ENCODE assay signal across 10 mouse cellular contexts in genomic region chr11:65268310-65268709, GRCm38 (mm10). TPM values are rescaled to one million over a fixed set of nuclear protein-coding genes. Genes with fewer than 3 reads are reported as not detected.
A peak's percentile ranks its signal among the peaks of the same experiment; 100 is the strongest.
DNase-seq lines count a peak whose midpoint lies in the region; ATAC-seq and TF ChIP-seq lines count a peak whose summit lies in the region.
"Had no signal": no experiment of that assay in that cellular context is flagged by ENCODE, and none has a peak within 500 bp of the region (broad histone marks: within the 10 kb centered on the region; RNA-seq: fewer than 3 reads in every experiment).

No protein-coding gene starts in this region.

- H3K9me3 ChIP-seq in midbrain, postnatal 0 days (ENCODE audit: low read length), result no peaks in the 10 kb centered on the region
- H3K9me3 ChIP-seq in midbrain, embryonic 15.5 days, result no peaks in the 10 kb centered on the region
- no peaks in the 10 kb centered on the region for H3K9me3 ChIP-seq in intestine, postnatal 0 days (ENCODE audit: control insufficient read depth)
- no peaks in the 10 kb centered on the region for H3K9me3 ChIP-seq in forebrain, embryonic 12.5 days
- H3K9me3 ChIP-seq: embryonic facial prominence, embryonic 13.5 days; limb, embryonic 12.5 days had no signal

- no peak overlapping the region for H3K4me2 ChIP-seq in midbrain, postnatal 0 days (ENCODE audit: low read depth, low read length, poor library complexity, severe bottlenecking)
- H3K4me2 ChIP-seq in midbrain, embryonic 15.5 days, result no peak overlapping the region
- H3K4me2 ChIP-seq in intestine, postnatal 0 days (replicated peaks; ENCODE audit: low read depth), result peak overlapping the region; percentile 37
- H3K4me2 ChIP-seq in forebrain, embryonic 12.5 days, result no peak overlapping the region
- H3K4me2 ChIP-seq: embryonic facial prominence, embryonic 13.5 days; limb, embryonic 12.5 days had no signal

- H3K4me1 ChIP-seq in midbrain, postnatal 0 days (ENCODE audit: insufficient read depth, low read length), result 0 out of 2 replicates have a peak, but pooled peaks cover 6% of the 10 kb centered on the region
- H3K4me1 ChIP-seq in midbrain, embryonic 15.5 days, result peaks cover 16% of the 10 kb centered on the region
- H3K4me1 ChIP-seq in intestine, postnatal 0 days (replicated peaks; ENCODE audit: control insufficient read depth, insufficient read depth, low read length), result no peaks in the 10 kb centered on the region
- H3K4me1 ChIP-seq in forebrain, embryonic 12.5 days, result peaks cover 18% of the 10 kb centered on the region

- peak; percentile 20 for DNase-seq in embryo, embryonic 10 days (ENCODE audit: low spot score)
- no peak for DNase-seq in embryo, embryonic 9.5 days (ENCODE audit: extremely low spot score)
- DNase-seq in midbrain, postnatal 0 days (ENCODE audit: low spot score), result peak; percentile 57
- DNase-seq in urinary bladder, postnatal 36 days (ENCODE audit: low spot score in 2 of 2), result no peak
- no peak for DNase-seq in urinary bladder, postnatal 4 days (ENCODE audit: low spot score in 2 of 2)

- peak; percentile 79 for TF ChIP-seq CTCF in midbrain, postnatal 0 days (IDR thresholded peaks at IDR 0.05)
- TF ChIP-seq CTCF in intestine, postnatal 0 days (IDR thresholded peaks at IDR 0.05; ENCODE audit: low read depth), result peak; percentile 69

- H3K27me3 ChIP-seq in midbrain, postnatal 0 days (ENCODE audit: insufficient read depth, low read length), result peaks cover 8% of the 10 kb centered on the region
- peaks cover 19% of the 10 kb centered on the region for H3K27me3 ChIP-seq in midbrain, embryonic 15.5 days (replicated peaks)
- H3K27me3 ChIP-seq in intestine, postnatal 0 days (replicated peaks; ENCODE audit: control insufficient read depth, insufficient read depth, low read length), result peaks cover 17% of the 10 kb centered on the region
- H3K27me3 ChIP-seq in forebrain, embryonic 12.5 days, result peaks cover 30% of the 10 kb centered on the region

- no peak for ATAC-seq in midbrain, postnatal 0 days (ENCODE audit: low FRiP score)
- ATAC-seq in midbrain, embryonic 15.5 days (replicated peaks), result no peak
- no peak for ATAC-seq in intestine, postnatal 0 days
- no peak for ATAC-seq in forebrain, embryonic 12.5 days (ENCODE audit: low FRiP score)

- H3K36me3 ChIP-seq in midbrain, postnatal 0 days (ENCODE audit: insufficient read depth, low read length), result no peaks in the 10 kb centered on the region
- no peaks in the 10 kb centered on the region for H3K36me3 ChIP-seq in midbrain, embryonic 15.5 days (replicated peaks)
- no peaks in the 10 kb centered on the region for H3K36me3 ChIP-seq in intestine, postnatal 0 days (ENCODE audit: control insufficient read depth, insufficient read depth)
- H3K36me3 ChIP-seq in forebrain, embryonic 12.5 days (replicated peaks), result no peaks in the 10 kb centered on the region
- H3K36me3 ChIP-seq: embryonic facial prominence, embryonic 13.5 days; limb, embryonic 12.5 days had no signal

- no peak overlapping the region for H3K4me3 ChIP-seq in midbrain, postnatal 0 days (ENCODE audit: low read depth, low read length)
- H3K4me3 ChIP-seq in midbrain, embryonic 15.5 days, result no peak overlapping the region
- peak overlapping the region; percentile 32 for H3K4me3 ChIP-seq in intestine, postnatal 0 days (ENCODE audit: low read depth, low read length)
- no peak overlapping the region for H3K4me3 ChIP-seq in forebrain, embryonic 12.5 days (replicated peaks)
- H3K4me3 ChIP-seq: embryonic facial prominence, embryonic 13.5 days; limb, embryonic 12.5 days had no signal

- WGBS in midbrain, postnatal 0 days, result 51% methylated on average over 4 of the region's 4 CpGs
- 59% methylated on average over 4 of the region's 4 CpGs for WGBS in midbrain, embryonic 15.5 days
- WGBS in intestine, postnatal 0 days, result 41% methylated on average over 4 of the region's 4 CpGs
- WGBS in forebrain, embryonic 12.5 days, result 56% methylated on average over 4 of the region's 4 CpGs

- no peak overlapping the region for H3K27ac ChIP-seq in midbrain, postnatal 0 days (ENCODE audit: low read depth, low read length)
- H3K27ac ChIP-seq in midbrain, embryonic 15.5 days, result no peak overlapping the region
- H3K27ac ChIP-seq in intestine, postnatal 0 days (ENCODE audit: low read depth, low read length), result no peak overlapping the region
- no peak overlapping the region for H3K27ac ChIP-seq in forebrain, embryonic 12.5 days
- H3K27ac ChIP-seq: embryonic facial prominence, embryonic 13.5 days; limb, embryonic 12.5 days had no signal

- no peak overlapping the region for H3K9ac ChIP-seq in midbrain, postnatal 0 days (replicated peaks; ENCODE audit: low read length, poor library complexity, severe bottlenecking)
- H3K9ac ChIP-seq in midbrain, embryonic 15.5 days, result no peak overlapping the region
- H3K9ac ChIP-seq in intestine, postnatal 0 days (ENCODE audit: low read depth, low read length), result no peak overlapping the region
- no peak overlapping the region for H3K9ac ChIP-seq in forebrain, embryonic 12.5 days
- H3K9ac ChIP-seq: embryonic facial prominence, embryonic 13.5 days; limb, embryonic 12.5 days had no signal

RNA-seq across cellular contexts. Expression of gene Myocd, which starts 1.5 kb away (rescaled TPM):
- total RNA-seq in midbrain, postnatal 0 days (2014; rRNA removed), result 0.11 and 0.33 TPM in 2 replicates
- polyA plus RNA-seq in midbrain, postnatal 0 days (2015; fragmentation: Nextera tagmentation; extraction: Ambion mirVana), result 0.17 and 0.20 TPM in 2 replicates
- 0.31 and 0.73 TPM in 2 replicates for polyA plus RNA-seq in midbrain, embryonic 15.5 days (2015; fragmentation: Nextera tagmentation; extraction: Ambion mirVana)
- 17.0 and 20.6 TPM in 2 replicates for polyA plus RNA-seq in intestine, postnatal 0 days (2015; fragmentation: Nextera tagmentation; extraction: Ambion mirVana)
- polyA plus RNA-seq in forebrain, embryonic 12.5 days (2016; fragmentation: Nextera tagmentation; extraction: Ambion mirVana), result 0.31 and 0.56 TPM in 2 replicates

Comparison
In these comparisons a context has a peak if more than half of its experiments do, and no peak if none do; other contexts are left out.
1. DNase-seq: peak in embryo, embryonic 10 days (single experiment) and midbrain, postnatal 0 days (single experiment); none in embryo, embryonic 9.5 days (single experiment), urinary bladder, postnatal 36 days (0 of 2) and urinary bladder, postnatal 4 days (0 of 2).
2. RNA of gene Myocd, which starts 1.5 kb away (polyA plus RNA-seq): 17.0 to 20.6 TPM in intestine, postnatal 0 days; 0.31 to 0.73 TPM in midbrain, embryonic 15.5 days, 0.31 to 0.56 TPM in forebrain, embryonic 12.5 days and 0.17 to 0.20 TPM in midbrain, postnatal 0 days; every median in the first group is over 10 times any median in the second.